Mouse (Mus musculus): Measurements from ENCODE around the gene Mcoln1. TPM values are rescaled to one million over a fixed set of nuclear protein-coding genes. Genes with fewer than 3 reads are reported as not detected.

Gene Mcoln1
- polyA plus RNA-seq, 1 experiment from 2014 or later: 76.7 TPM

GRCm38 (mm10) chr8:3493845-3494208 lies 6.4 kb upstream of the Mcoln1 start:
- ATAC-seq (ENCODE audit: low FRiP score, low TSS enrichment) (peak; percentile 3; the same call in 1 of the 2 replicates), DNase-seq (no peak)
- H3K4me1 ChIP-seq (ENCODE audit: control insufficient read depth, insufficient read depth, low read length): peaks cover 7% of the 10 kb centered on the region
- H3K9me3 ChIP-seq (ENCODE audit: control insufficient read depth, low read length): peaks cover 7% of the 10 kb centered on the region; the same call in 1 of the 2 replicates
- peaks cover 33% of the 10 kb centered on the region for H3K36me3 ChIP-seq (ENCODE audit: control insufficient read depth, insufficient read depth, low read length)
- no peaks in the 10 kb centered on the region for H3K27me3 ChIP-seq (ENCODE audit: control insufficient read depth, insufficient read depth, low read length)
- H3K4me2 ChIP-seq (ENCODE audit: low read length): peak overlapping the region; percentile 73
- WGBS: 24% methylated on average over 6 of the region's 6 CpGs
- peak overlapping the region; percentile 93 for H3K27ac ChIP-seq (replicated peaks; ENCODE audit: low read depth, low read length)
- H3K9ac ChIP-seq (replicated peaks; ENCODE audit: low read length): peak overlapping the region; percentile 99
- peak overlapping the region; percentile 89 for H3K4me3 ChIP-seq (replicated peaks; ENCODE audit: low read depth, low read length)

- H3K4me3 ChIP-seq (replicated peaks; ENCODE audit: low read depth, low read length): no peak overlapping the region
- no peak for ATAC-seq (ENCODE audit: low FRiP score, low TSS enrichment)
Observed at GRCm38 (mm10) chr8:3495578-3496427, 4.5 kb upstream of the Mcoln1 start.

GRCm38 (mm10) chr8:3496428-3496748 lies 3.9 kb upstream of the Mcoln1 start:
- WGBS: 94% methylated on average over 15 of the region's 15 CpGs

More at GRCm38 (mm10) chr8:3495578-3496427, 4.5 kb upstream of the Mcoln1 start:
- Histone ChIP-seq H3K27me3 (ENCODE audit: control insufficient read depth, insufficient read depth, low read length) (no peaks in the 10 kb centered on the region), H3K4me1 (ENCODE audit: control insufficient read depth, insufficient read depth, low read length) (peaks cover 13% of the 10 kb centered on the region), H3K36me3 (ENCODE audit: control insufficient read depth, insufficient read depth, low read length) (peaks cover 33% of the 10 kb centered on the region), H3K9me3 (ENCODE audit: control insufficient read depth, low read length) (peaks cover 7% of the 10 kb centered on the region; the same call in 1 of the 2 replicates), H3K4me2 (ENCODE audit: low read length) (no peak overlapping the region), H3K9ac (replicated peaks; ENCODE audit: low read length) (no peak overlapping the region), H3K27ac (replicated peaks; ENCODE audit: low read depth, low read length) (no peak overlapping the region)
- DNase-seq: no peak
- WGBS: 97% methylated on average over 44 of the region's 44 CpGs

GRCm38 (mm10) chr8:3498583-3498982 lies 1.7 kb upstream of the Mcoln1 start:
- Histone ChIP-seq H3K27ac (replicated peaks; ENCODE audit: low read depth, low read length) (no peak overlapping the region), H3K4me1 (ENCODE audit: control insufficient read depth, insufficient read depth, low read length) (peaks cover 24% of the 10 kb centered on the region), H3K9ac (replicated peaks; ENCODE audit: low read length) (no peak overlapping the region), H3K4me3 (replicated peaks; ENCODE audit: low read depth, low read length) (no peak overlapping the region), H3K9me3 (ENCODE audit: control insufficient read depth, low read length) (peaks cover 7% of the 10 kb centered on the region; the same call in 1 of the 2 replicates), H3K4me2 (ENCODE audit: low read length) (no peak overlapping the region), H3K27me3 (ENCODE audit: control insufficient read depth, insufficient read depth, low read length) (no peaks in the 10 kb centered on the region), H3K36me3 (ENCODE audit: control insufficient read depth, insufficient read depth, low read length) (peaks cover 33% of the 10 kb centered on the region)
- WGBS: 92% methylated on average over 3 of the region's 3 CpGs
- DNase-seq (no peak), ATAC-seq (ENCODE audit: low FRiP score, low TSS enrichment) (no peak)

More at GRCm38 (mm10) chr8:3496428-3496748, 3.9 kb upstream of the Mcoln1 start:
- H3K4me1 ChIP-seq (ENCODE audit: control insufficient read depth, insufficient read depth, low read length): peaks cover 19% of the 10 kb centered on the region
- H3K9ac ChIP-seq (replicated peaks; ENCODE audit: low read length): no peak overlapping the region
- no peak overlapping the region for H3K4me2 ChIP-seq (ENCODE audit: low read length)
- DNase-seq (no peak), ATAC-seq (ENCODE audit: low FRiP score, low TSS enrichment) (no peak)
- H3K36me3 ChIP-seq (ENCODE audit: control insufficient read depth, insufficient read depth, low read length): peaks cover 33% of the 10 kb centered on the region
- H3K27ac ChIP-seq (replicated peaks; ENCODE audit: low read depth, low read length): no peak overlapping the region
- H3K27me3 ChIP-seq (ENCODE audit: control insufficient read depth, insufficient read depth, low read length): no peaks in the 10 kb centered on the region
- no peak overlapping the region for H3K4me3 ChIP-seq (replicated peaks; ENCODE audit: low read depth, low read length)
- peaks cover 7% of the 10 kb centered on the region; the same call in 1 of the 2 replicates for H3K9me3 ChIP-seq (ENCODE audit: control insufficient read depth, low read length)

- Histone ChIP-seq H3K4me3 (replicated peaks; ENCODE audit: low read depth, low read length) (peak overlapping the region; percentile 79), H3K4me1 (ENCODE audit: control insufficient read depth, insufficient read depth, low read length) (peaks cover 19% of the 10 kb centered on the region), H3K4me2 (ENCODE audit: low read length) (peak overlapping the region; percentile 83), H3K27ac (replicated peaks; ENCODE audit: low read depth, low read length) (peak overlapping the region; percentile 84), H3K9me3 (ENCODE audit: control insufficient read depth, low read length) (peaks cover 7% of the 10 kb centered on the region; the same call in 1 of the 2 replicates), H3K36me3 (ENCODE audit: control insufficient read depth, insufficient read depth, low read length) (peaks cover 37% of the 10 kb centered on the region), H3K9ac (replicated peaks; ENCODE audit: low read length) (peak overlapping the region; percentile 69), H3K27me3 (ENCODE audit: control insufficient read depth, insufficient read depth, low read length) (no peaks in the 10 kb centered on the region)
- 8% methylated on average over 8 of the region's 8 CpGs for WGBS
- peak; percentile 5; the same call in 1 of the 2 replicates for ATAC-seq (ENCODE audit: low FRiP score, low TSS enrichment)
- no peak for DNase-seq
Observed at GRCm38 (mm10) chr8:3499751-3500150, 506 bp upstream of the Mcoln1 start.

- Histone ChIP-seq H3K4me3 (replicated peaks; ENCODE audit: low read depth, low read length) (no peak overlapping the region), H3K27ac (replicated peaks; ENCODE audit: low read depth, low read length) (no peak overlapping the region), H3K9me3 (ENCODE audit: control insufficient read depth, low read length) (no peaks in the 10 kb centered on the region), H3K36me3 (ENCODE audit: control insufficient read depth, insufficient read depth, low read length) (peaks cover 32% of the 10 kb centered on the region), H3K27me3 (ENCODE audit: control insufficient read depth, insufficient read depth, low read length) (no peaks in the 10 kb centered on the region), H3K4me2 (ENCODE audit: low read length) (no peak overlapping the region), H3K9ac (replicated peaks; ENCODE audit: low read length) (no peak overlapping the region), H3K4me1 (ENCODE audit: control insufficient read depth, insufficient read depth, low read length) (peaks cover 16% of the 10 kb centered on the region)
- no peak for DNase-seq
- WGBS: 83% methylated on average over 4 of the region's 4 CpGs
- ATAC-seq (ENCODE audit: low FRiP score, low TSS enrichment): no peak
Observed at GRCm38 (mm10) chr8:3502217-3502616, 2.0 kb downstream of the Mcoln1 start.

- WGBS: 92% methylated on average over 6 of the region's 6 CpGs
- Histone ChIP-seq H3K4me2 (ENCODE audit: low read length) (no peak overlapping the region), H3K36me3 (ENCODE audit: control insufficient read depth, insufficient read depth, low read length) (peaks cover 69% of the 10 kb centered on the region), H3K9me3 (ENCODE audit: control insufficient read depth, low read length) (no peaks in the 10 kb centered on the region), H3K9ac (replicated peaks; ENCODE audit: low read length) (no peak overlapping the region), H3K4me3 (replicated peaks; ENCODE audit: low read depth, low read length) (no peak overlapping the region), H3K27ac (replicated peaks; ENCODE audit: low read depth, low read length) (no peak overlapping the region), H3K4me1 (ENCODE audit: control insufficient read depth, insufficient read depth, low read length) (no peaks in the 10 kb centered on the region), H3K27me3 (ENCODE audit: control insufficient read depth, insufficient read depth, low read length) (no peaks in the 10 kb centered on the region)
- DNase-seq: no peak
- ATAC-seq (ENCODE audit: low FRiP score, low TSS enrichment): no peak
Observed at GRCm38 (mm10) chr8:3507979-3508754, 7.9 kb downstream of the Mcoln1 start.

GRCm38 (mm10) chr8:3514681-3515247 lies 14.5 kb downstream of the Mcoln1 start:
- peak overlapping the region; percentile 75 for H3K27ac ChIP-seq (replicated peaks; ENCODE audit: low read depth, low read length)
- peak overlapping the region; percentile 36; the same call in 1 of the 2 replicates for H3K9ac ChIP-seq (replicated peaks; ENCODE audit: low read length)
- peak overlapping the region; percentile 64 for H3K4me3 ChIP-seq (replicated peaks; ENCODE audit: low read depth, low read length)
- H3K36me3 ChIP-seq (ENCODE audit: control insufficient read depth, insufficient read depth, low read length): peaks cover 38% of the 10 kb centered on the region
- no peaks in the 10 kb centered on the region for H3K4me1 ChIP-seq (ENCODE audit: control insufficient read depth, insufficient read depth, low read length)
- H3K4me2 ChIP-seq (ENCODE audit: low read length): peak overlapping the region; percentile 89
- H3K27me3 ChIP-seq (ENCODE audit: control insufficient read depth, insufficient read depth, low read length): no peaks in the 10 kb centered on the region
- ATAC-seq (ENCODE audit: low FRiP score, low TSS enrichment) (no peak), DNase-seq (no peak)
- no peaks in the 10 kb centered on the region for H3K9me3 ChIP-seq (ENCODE audit: control insufficient read depth, low read length)
- WGBS: 34% methylated on average over 13 of the region's 13 CpGs
